Mouse (Mus musculus) ES-Bruce4 (cell line): ENCODE measurements around the gene Itih5. TPM values are rescaled to one million over a fixed set of nuclear protein-coding genes. Genes with fewer than 3 reads are reported as not detected.

Source experiments
- H3K27ac ChIP-seq: 2 replicates; pipeline ENCODE4 v1.5.1; 2012; ENCODE audit warnings: low read length, inconsistent platforms; ENCODE audit not compliant: insufficient read depth
- H3K27me3 ChIP-seq: 2 replicates; pipeline ENCODE4 v1.6.1; 2012; ENCODE audit warnings: mild to moderate bottlenecking, low read length, inconsistent platforms; ENCODE audit not compliant: control insufficient read depth, poor library complexity, insufficient read depth, severe bottlenecking
- H3K36me3 ChIP-seq: 2 replicates; pipeline ENCODE4 v1.6.1; 2012; ENCODE audit warnings: inconsistent platforms, mild to moderate bottlenecking, low read length, moderate library complexity; ENCODE audit not compliant: control insufficient read depth, poor library complexity, insufficient read depth, severe bottlenecking
- H3K4me1 ChIP-seq: one replicate; pipeline ENCODE4 v1.8.1; 2011; ENCODE audit warnings: low read length; ENCODE audit not compliant: control insufficient read depth, insufficient read depth
- H3K4me3 ChIP-seq: 2 replicates; pipeline ENCODE4 v1.5.1; 2011; ENCODE audit warnings: low read depth, mild to moderate bottlenecking, low read length
- H3K9ac ChIP-seq: 2 replicates; pipeline ENCODE4 v1.6.1; 2012; ENCODE audit warnings: low read depth, mild to moderate bottlenecking, inconsistent platforms; ENCODE audit not compliant: poor library complexity, severe bottlenecking
- H3K9me3 ChIP-seq: replicated peaks from 2 replicates; pipeline ENCODE4 v1.6.1; 2012; ENCODE audit warnings: mild to moderate bottlenecking, low read length, inconsistent platforms; ENCODE audit not compliant: control insufficient read depth, poor library complexity, insufficient read depth, severe bottlenecking
- CTCF ChIP-seq: IDR thresholded peaks from one replicate; pipeline ENCODE4 v1.8.1; 2011; ENCODE audit warnings: low read depth, low read length
- EP300 ChIP-seq: IDR thresholded peaks from 2 replicates; pipeline ENCODE4 v1.6.1; 2011; ENCODE audit warnings: low read depth, low read length; ENCODE audit not compliant: insufficient read depth
- POLR2A ChIP-seq: IDR thresholded peaks from one replicate; pipeline ENCODE4 v1.8.1; 2011; ENCODE audit warnings: low read length; ENCODE audit not compliant: insufficient read depth
- polyA plus RNA-seq: library from polyadenylated mRNA; stranded (reverse); fragments of >200 nt; gene quantifications from 2 replicates; pipeline ENCODE4 v1.2.4, GENCODE M21; 2011; ENCODE audit warnings: low read depth; ENCODE audit not compliant: missing spikeins, insufficient read depth, insufficient read length

The Itih5 gene
- polyA plus RNA-seq, 1 experiment = 0.90 TPM

DNA sequence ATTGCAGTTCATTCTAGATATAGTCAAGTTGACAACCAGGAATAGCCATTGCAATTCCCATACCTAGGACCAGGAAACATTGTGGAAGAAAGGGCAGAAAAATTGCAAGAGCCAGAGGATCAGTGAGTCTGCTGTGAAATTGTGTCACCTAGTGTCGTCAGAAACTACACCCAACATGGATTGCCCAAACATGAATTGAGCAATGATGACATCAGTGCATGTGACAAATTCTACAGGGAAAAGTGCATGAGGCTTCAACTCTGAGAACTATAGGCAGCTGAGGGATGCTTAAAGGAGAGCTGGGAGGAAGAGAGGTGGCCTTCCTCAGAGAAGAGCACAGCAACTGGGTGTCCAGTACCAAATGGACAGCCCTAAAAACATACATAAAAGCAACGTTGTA, 16.1 kb upstream of the Itih5 start:
- Histone ChIP-seq H3K4me3 (no peak overlapping the region), H3K36me3 (no peaks in the 10 kb centered on the region), H3K4me1 (no peaks in the 10 kb centered on the region), H3K9ac (no peak overlapping the region), H3K27me3 (no peaks in the 10 kb centered on the region), H3K9me3 (no peaks in the 10 kb centered on the region), H3K27ac (no peak overlapping the region)
- TF ChIP-seq EP300 (no peak), POLR2A (no peak), CTCF (no peak)

GRCm38 (mm10) chr2:10140456-10140855, 12.9 kb upstream of the Itih5 start:
- Histone ChIP-seq H3K27me3 (no peaks in the 10 kb centered on the region), H3K9me3 (no peaks in the 10 kb centered on the region)
- TF ChIP-seq EP300 = no peak
- no peak for TF ChIP-seq CTCF
- no peak for TF ChIP-seq POLR2A

DNA sequence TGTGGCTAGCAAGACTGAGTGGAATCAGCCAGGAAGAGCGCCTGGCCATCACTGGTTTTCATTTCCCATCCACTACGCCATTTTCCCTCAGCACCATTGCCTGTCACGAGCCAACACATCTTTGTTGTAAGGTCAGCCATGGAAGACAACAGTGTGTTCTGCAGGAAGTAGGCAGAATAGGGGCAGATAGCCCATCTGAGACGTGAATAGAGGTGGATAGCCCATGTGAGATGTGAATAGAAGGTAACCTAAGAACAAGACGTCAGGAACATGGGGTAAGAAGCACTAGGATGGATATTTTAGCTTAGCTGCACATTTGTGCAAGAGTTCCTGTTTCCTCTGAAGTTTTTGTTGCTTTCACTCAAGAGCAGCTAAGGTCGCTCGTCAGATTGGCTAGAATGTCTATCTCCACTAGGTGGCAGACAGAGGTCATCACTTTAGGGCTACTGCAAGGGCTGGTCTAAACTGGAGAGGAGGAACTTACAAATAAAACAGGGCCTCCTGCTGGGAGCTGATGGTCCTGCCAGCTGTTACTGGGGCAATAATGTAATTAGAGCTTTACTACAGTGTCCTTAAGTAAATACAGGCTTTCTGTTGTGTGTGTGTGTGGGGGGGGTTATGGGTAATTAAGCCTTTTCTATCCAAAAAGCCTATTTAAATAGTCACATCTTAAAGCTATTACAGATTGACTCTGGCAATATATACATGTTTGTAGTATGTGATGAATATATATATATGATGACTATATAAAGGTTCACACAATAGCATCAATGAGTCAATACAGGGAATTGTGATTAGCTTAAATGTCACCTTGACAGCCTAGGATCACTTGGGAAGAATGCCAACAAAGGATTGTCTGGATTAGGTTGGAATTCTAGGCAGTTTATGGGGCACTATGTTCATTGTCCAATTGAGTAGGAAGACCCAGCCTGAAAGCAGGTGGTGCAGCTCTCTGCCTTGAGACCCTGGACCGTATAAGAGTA, 10.6 kb upstream of the Itih5 start:
- no peaks in the 10 kb centered on the region for H3K4me1 ChIP-seq
- H3K27ac ChIP-seq = no peak overlapping the region
- no peak overlapping the region for H3K9ac ChIP-seq
- H3K27me3 ChIP-seq = no peaks in the 10 kb centered on the region
- no peaks in the 10 kb centered on the region for H3K9me3 ChIP-seq
- TF ChIP-seq POLR2A = no peak
- 0 out of 2 replicates have a peak, but pooled peaks have one; percentile 23 for TF ChIP-seq EP300
- TF ChIP-seq CTCF = peak; percentile 47
- no peak overlapping the region for H3K4me3 ChIP-seq
- no peaks in the 10 kb centered on the region for H3K36me3 ChIP-seq

More at GRCm38 (mm10) chr2:10140456-10140855, 12.9 kb upstream of the Itih5 start:
- no peak overlapping the region for H3K9ac ChIP-seq
- no peak overlapping the region for H3K4me3 ChIP-seq
- no peaks in the 10 kb centered on the region for H3K4me1 ChIP-seq
- H3K27ac ChIP-seq = no peak overlapping the region
- no peaks in the 10 kb centered on the region for H3K36me3 ChIP-seq

DNA sequence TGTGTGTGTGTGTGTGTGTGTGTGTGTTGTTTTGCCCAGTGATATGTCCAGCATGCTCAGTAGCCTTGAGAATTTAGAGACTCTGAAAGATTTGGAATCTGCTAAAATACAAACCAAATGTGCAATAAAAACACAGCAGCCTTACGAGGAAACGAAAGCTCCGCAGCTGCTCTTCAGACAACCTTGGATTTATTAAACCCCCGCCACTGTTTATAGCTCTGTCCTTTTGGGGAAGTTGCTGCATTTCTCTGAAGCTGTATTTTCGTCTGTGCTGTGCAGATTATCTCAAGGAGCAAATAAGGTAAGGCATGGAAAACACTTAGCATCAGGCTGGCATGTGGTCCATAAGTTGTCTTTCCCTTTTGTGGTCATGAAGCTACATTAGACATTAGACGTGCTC, 7.9 kb upstream of the Itih5 start:
- no peak overlapping the region for H3K9ac ChIP-seq
- H3K9me3 ChIP-seq = no peaks in the 10 kb centered on the region
- H3K4me1 ChIP-seq = no peaks in the 10 kb centered on the region
- H3K36me3 ChIP-seq = no peaks in the 10 kb centered on the region
- H3K27me3 ChIP-seq = no peaks in the 10 kb centered on the region
- H3K27ac ChIP-seq = no peak overlapping the region
- no peak overlapping the region for H3K4me3 ChIP-seq
- TF ChIP-seq POLR2A = no peak
- TF ChIP-seq EP300 = no peak
- no peak for TF ChIP-seq CTCF

DNA sequence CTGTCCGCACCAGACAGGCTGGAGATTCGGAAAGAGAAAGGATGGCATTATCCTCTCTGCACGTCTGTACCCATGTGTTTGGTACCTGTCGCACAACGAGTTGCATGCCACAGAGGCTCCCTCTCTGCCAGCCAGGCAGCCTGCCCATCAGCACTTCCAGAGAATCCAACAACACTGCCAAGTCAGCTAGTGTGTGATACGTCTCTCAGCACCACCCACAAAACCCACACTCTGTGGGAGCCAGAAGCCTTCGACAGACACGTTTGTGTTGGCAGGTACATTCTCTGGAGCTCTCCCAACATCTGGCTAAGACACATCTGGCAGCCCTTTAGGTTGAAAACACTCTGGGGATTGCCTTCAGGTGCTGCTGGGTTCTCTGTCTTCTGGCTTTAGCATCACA, 6.2 kb upstream of the Itih5 start:
- H3K9me3 ChIP-seq = no peaks in the 10 kb centered on the region
- H3K27ac ChIP-seq = no peak overlapping the region
- H3K36me3 ChIP-seq = no peaks in the 10 kb centered on the region
- TF ChIP-seq CTCF = no peak
- no peak for TF ChIP-seq POLR2A
- TF ChIP-seq EP300 = no peak
- no peaks in the 10 kb centered on the region for H3K27me3 ChIP-seq
- H3K9ac ChIP-seq = no peak overlapping the region
- H3K4me3 ChIP-seq = no peak overlapping the region
- no peaks in the 10 kb centered on the region for H3K4me1 ChIP-seq

DNA sequence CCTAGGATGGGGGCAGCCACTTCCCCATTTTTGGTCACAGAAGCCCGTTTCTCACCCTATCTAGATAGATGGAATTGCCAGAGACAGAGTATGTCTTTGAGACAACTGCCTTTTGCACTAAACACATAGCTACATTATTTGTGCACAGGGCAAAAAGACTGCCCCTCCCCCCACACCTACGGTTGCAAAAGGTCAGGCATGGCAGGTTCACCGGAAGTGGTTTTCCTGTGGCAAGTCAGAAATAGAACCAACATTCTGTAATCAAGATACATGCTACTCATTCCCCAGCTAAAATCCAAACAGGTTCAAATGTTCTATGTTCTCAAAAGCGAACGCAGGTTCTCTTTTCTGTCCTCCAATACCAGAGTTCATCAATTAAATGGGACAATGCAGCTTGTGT, 781 bp upstream of the Itih5 start:
- Histone ChIP-seq H3K36me3 (no peaks in the 10 kb centered on the region), H3K27ac (no peak overlapping the region), H3K4me3 (no peak overlapping the region), H3K4me1 (no peaks in the 10 kb centered on the region), H3K27me3 (no peaks in the 10 kb centered on the region), H3K9ac (no peak overlapping the region), H3K9me3 (no peaks in the 10 kb centered on the region)
- TF ChIP-seq POLR2A (no peak), CTCF (no peak), EP300 (no peak)
